Mouse (Mus musculus) CH12.LX (cell line): ENCODE measurements around the gene Slc17a6. TPM values are rescaled to one million over a fixed set of nuclear protein-coding genes. Genes with fewer than 3 reads are reported as not detected.

Source experiments
- DNase-seq: peaks from one replicate; pipeline ENCODE4 v3.0.0-alpha.2; 2013; ENCODE audit errors: extremely low read depth
- H3K27ac ChIP-seq: 2 replicates; pipeline ENCODE4 v1.5.1; 2012; ENCODE audit warnings: low read depth, mild to moderate bottlenecking, control low read depth, moderate library complexity; ENCODE audit not compliant: insufficient read depth
- H3K27me3 ChIP-seq: replicated peaks from 2 replicates; pipeline ENCODE3; 2012; ENCODE audit warnings: inconsistent platforms
- H3K36me3 ChIP-seq, 2 experiments: replicated peaks in 1 of 2; 2 replicates each; pipeline versions ENCODE3 to v1.6.1; 2012; ENCODE audit warnings: inconsistent platforms in 1 of 2, low read length in 1 of 2, mild to moderate bottlenecking in 1 of 2, mixed read lengths in 1 of 2, moderate library complexity in 1 of 2; ENCODE audit not compliant: control insufficient read depth in 1 of 2, insufficient read depth in 1 of 2
- H3K4me1 ChIP-seq, 2 experiments: 2 replicates each; pipeline ENCODE4 v1.6.1; 2012; ENCODE audit warnings: inconsistent platforms in 1 of 2, moderate library complexity in 1 of 2; ENCODE audit not compliant: insufficient read depth in 2 of 2, control insufficient read depth in 1 of 2
- H3K4me2 ChIP-seq: 2 replicates; pipeline ENCODE4 v1.6.1; 2012; ENCODE audit warnings: low read depth, mild to moderate bottlenecking, control low read depth; ENCODE audit not compliant: poor library complexity, insufficient read depth, severe bottlenecking
- H3K4me3 ChIP-seq, 3 experiments: fragments of 150-350 bp in 1 of 3; sonication (generic) in 1 of 3; replicated peaks in 1 of 3; 2 replicates each; pipeline versions ENCODE3 to v1.5.1; 2011 to 2012; ENCODE audit warnings: low read depth in 2 of 3, low read length in 2 of 3, mild to moderate bottlenecking in 2 of 3, moderate library complexity in 2 of 3, control low read depth in 1 of 3, improper control_type of control experiment in 1 of 3, inconsistent platforms in 1 of 3, mixed read lengths in 1 of 3; ENCODE audit not compliant: poor library complexity in 1 of 3
- H3K79me2 ChIP-seq: replicated peaks from 2 replicates; pipeline ENCODE4 v1.6.1; 2012; ENCODE audit warnings: mild to moderate bottlenecking, moderate library complexity; ENCODE audit not compliant: control insufficient read depth, poor library complexity, insufficient read depth, severe bottlenecking; ENCODE audit errors: extremely low read depth
- H3K9ac ChIP-seq: 2 replicates; pipeline ENCODE4 v1.6.1; 2012; ENCODE audit warnings: low read depth, mild to moderate bottlenecking, control low read depth, moderate library complexity; ENCODE audit not compliant: insufficient read depth
- H3K9me3 ChIP-seq: replicated peaks from 2 replicates; pipeline ENCODE3; 2012; ENCODE audit warnings: low read length, inconsistent platforms, mixed read lengths
- CHD1 ChIP-seq: IDR thresholded peaks from 2 replicates; pipeline ENCODE4 v1.6.1; 2012; ENCODE audit warnings: low read depth, low read length, improper control_type of control experiment, inconsistent platforms
- CHD2 ChIP-seq: IDR thresholded peaks from 2 replicates; pipeline ENCODE4 v1.6.1; 2011; ENCODE audit warnings: low read length, improper control_type of control experiment
- CTCF ChIP-seq, 2 experiments: IDR thresholded peaks in 1 of 2; conservative IDR thresholded peaks in 1 of 2; 2 replicates each; pipeline ENCODE4 v1.5.1; 2011 to 2012; ENCODE audit warnings: low read depth in 2 of 2, low read length in 2 of 2, improper control_type of control experiment in 1 of 2, inconsistent platforms in 1 of 2, mild to moderate bottlenecking in 1 of 2, moderate library complexity in 1 of 2
- E2F4 ChIP-seq: IDR thresholded peaks from 2 replicates; pipeline ENCODE4 v1.6.1; 2011; ENCODE audit warnings: low read depth, low read length, improper control_type of control experiment; ENCODE audit not compliant: insufficient replicate concordance
- EP300 ChIP-seq: IDR thresholded peaks from 2 replicates; pipeline ENCODE4 v1.6.1; 2011; ENCODE audit warnings: low read length, improper control_type of control experiment
- ETS1 ChIP-seq: conservative IDR thresholded peaks from 2 replicates; pipeline ENCODE4 v1.6.1; 2012; ENCODE audit warnings: low read depth, mild to moderate bottlenecking, inconsistent platforms, low read length, improper control_type of control experiment, moderate library complexity
- GABPA ChIP-seq: IDR thresholded peaks from 2 replicates; pipeline ENCODE4 v1.6.1; 2012; ENCODE audit warnings: low read depth, low read length, improper control_type of control experiment, inconsistent platforms; ENCODE audit not compliant: insufficient replicate concordance
- HCFC1 ChIP-seq: IDR thresholded peaks from 2 replicates; pipeline ENCODE4 v1.6.1; 2012; ENCODE audit warnings: low read depth, mild to moderate bottlenecking, inconsistent platforms, low read length, improper control_type of control experiment
- JUN ChIP-seq: IDR thresholded peaks from 2 replicates; pipeline ENCODE4 v1.6.1; 2011; ENCODE audit warnings: low read depth, mild to moderate bottlenecking, low read length, improper control_type of control experiment, moderate library complexity; ENCODE audit not compliant: insufficient read depth
- KAT2A ChIP-seq: IDR thresholded peaks from 2 replicates; pipeline ENCODE4 v1.6.1; 2012; ENCODE audit warnings: low read length, improper control_type of control experiment, inconsistent platforms; ENCODE audit not compliant: insufficient replicate concordance
- MAZ ChIP-seq: IDR thresholded peaks from 2 replicates; pipeline ENCODE4 v1.6.1; 2012; ENCODE audit warnings: low read depth, mild to moderate bottlenecking, inconsistent platforms, low read length, improper control_type of control experiment, moderate library complexity
- MEF2A ChIP-seq: IDR thresholded peaks from 2 replicates; pipeline ENCODE4 v1.6.1; 2014; ENCODE audit warnings: low read depth, mild to moderate bottlenecking, inconsistent platforms, low read length, improper control_type of control experiment, borderline replicate concordance
- MYC ChIP-seq: IDR thresholded peaks from 2 replicates; pipeline ENCODE4 v1.6.1; 2011; ENCODE audit warnings: low read depth, mild to moderate bottlenecking, improper control_type of control experiment, low read length
- NELFE ChIP-seq: IDR thresholded peaks from 2 replicates; pipeline ENCODE4 v1.6.1; 2011; ENCODE audit warnings: low read depth, low read length, improper control_type of control experiment
- PAX5 ChIP-seq: IDR thresholded peaks from 2 replicates; pipeline ENCODE4 v1.6.1; 2012; ENCODE audit warnings: low read length, inconsistent platforms, mixed read lengths
- POLR2A ChIP-seq: IDR thresholded peaks from 2 replicates; pipeline ENCODE4 v1.6.1; 2011; ENCODE audit warnings: low read depth, mild to moderate bottlenecking, improper control_type of control experiment, low read length
- POLR2AphosphoS2 ChIP-seq: IDR thresholded peaks from 2 replicates; pipeline ENCODE4 v1.6.1; 2011; ENCODE audit warnings: low read depth, low read length, improper control_type of control experiment
- RCOR1 ChIP-seq: conservative IDR thresholded peaks from 2 replicates; pipeline ENCODE4 v1.6.1; 2012; ENCODE audit warnings: low read depth, mild to moderate bottlenecking, inconsistent platforms, low read length, improper control_type of control experiment
- SIN3A ChIP-seq: IDR thresholded peaks from 2 replicates; pipeline ENCODE4 v1.6.1; 2012; ENCODE audit warnings: low read length, improper control_type of control experiment, inconsistent platforms
- TCF12 ChIP-seq: IDR thresholded peaks from 2 replicates; pipeline ENCODE4 v1.6.1; 2014; ENCODE audit warnings: low read depth, mild to moderate bottlenecking, inconsistent platforms, low read length, improper control_type of control experiment
- UBTF ChIP-seq: IDR thresholded peaks from 2 replicates; pipeline ENCODE4 v1.6.1; 2012; ENCODE audit warnings: low read depth, mild to moderate bottlenecking, inconsistent platforms, low read length, improper control_type of control experiment, moderate library complexity
- USF2 ChIP-seq: conservative IDR thresholded peaks from 2 replicates; pipeline ENCODE4 v1.6.1; 2011; ENCODE audit warnings: low read depth, low read length, improper control_type of control experiment
- ZC3H11A ChIP-seq: IDR thresholded peaks from 2 replicates; pipeline ENCODE4 v1.6.1; 2012; ENCODE audit warnings: low read depth, mild to moderate bottlenecking, inconsistent platforms, low read length, improper control_type of control experiment
- ZKSCAN1 ChIP-seq: IDR thresholded peaks from 2 replicates; pipeline ENCODE4 v1.6.1; 2012; ENCODE audit warnings: low read depth, inconsistent platforms, low read length, improper control_type of control experiment, borderline replicate concordance
- ZMIZ1 ChIP-seq: IDR thresholded peaks from 2 replicates; pipeline ENCODE4 v1.6.1; 2012; ENCODE audit warnings: low read depth, mild to moderate bottlenecking, inconsistent platforms, low read length, improper control_type of control experiment
- dilution Hi-C: fragments of 300-500 bp; cut with MboI; formaldehyde crosslinking; loops from 2 replicates; pipeline ENCODE4 v1.14.3; 2020; ENCODE audit warnings: low sequenced_read_pairs; ENCODE audit not compliant: extremely low pct_unique_long_range_greater_than_20kb, extremely low pct_ligation_motif_present
- in situ Hi-C: fragments of 300-500 bp; cut with MboI; formaldehyde crosslinking; loops from 3 replicates; pipeline ENCODE4 v1.14.3; 2019; ENCODE audit warnings: low sequenced_read_pairs, low pct_ligation_motif_present, low pct_unique_long_range_greater_than_20kb, mixed read lengths
- polyA plus RNA-seq: library from polyadenylated mRNA; unstranded; fragments of >175 nt; gene quantifications from 2 replicates; pipeline ENCODE4 v1.2.1, GENCODE M21; 2012; ENCODE audit warnings: low read depth; ENCODE audit not compliant: insufficient read length
- total RNA-seq, 2 experiments: library from RNA; depleted of rRNA; stranded (reverse); fragments of 300-350 nt in 1 of 2; fragments of >200 nt in 1 of 2; gene quantifications; 2 replicates each; pipeline ENCODE4 v1.2.3; 2012 to 2014

Gene Slc17a6
- total and polyA plus RNA-seq, 3 experiments = not detected

DNA sequence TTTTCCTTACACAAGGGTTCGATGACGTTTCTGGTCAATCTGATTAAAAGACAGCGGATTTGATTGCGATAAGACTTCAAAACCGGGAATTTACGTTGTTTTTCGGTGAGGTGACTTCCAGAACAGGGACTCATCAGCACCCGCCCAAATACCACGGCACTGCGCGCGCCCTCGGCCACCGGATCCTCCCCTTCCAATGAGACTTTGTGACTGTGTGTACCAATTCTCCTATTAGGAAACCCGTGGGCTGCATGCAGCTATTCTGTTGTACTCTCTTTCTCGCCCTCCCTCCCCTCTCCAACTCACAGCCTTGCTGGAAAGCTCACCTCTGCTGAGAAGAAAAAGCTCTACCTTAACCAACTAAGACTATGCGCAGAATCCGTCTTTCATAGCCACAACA lies 390 bp downstream of the Slc17a6 start:
- H3K79me2 ChIP-seq = no peaks in the 10 kb centered on the region
- no peak for TF ChIP-seq MAZ
- TF ChIP-seq ZKSCAN1 = no peak
- no peak for TF ChIP-seq UBTF
- no peak for TF ChIP-seq JUN
- TF ChIP-seq KAT2A = no peak
- no peak for TF ChIP-seq ZMIZ1
- no peak for TF ChIP-seq MEF2A
- no peak for TF ChIP-seq CHD1
- no peak for TF ChIP-seq NELFE
- no peak for TF ChIP-seq E2F4
- no peak for TF ChIP-seq CHD2
- no peak for TF ChIP-seq POLR2AphosphoS2
- TF ChIP-seq SIN3A = no peak
- TF ChIP-seq PAX5 = no peak
- TF ChIP-seq CTCF (conservative IDR thresholded peaks at IDR 0.05 in 1 of 2, IDR thresholded peaks at IDR 0.05 in 1 of 2; ENCODE audit: low read depth in 2 of 2, low read length in 2 of 2) = no peak
- TF ChIP-seq ZC3H11A = no peak
- TF ChIP-seq, all 38 proteins: peak for 0
- DNase-seq = no peak
- dilution Hi-C loops = no loop called here
- Histone ChIP-seq H3K9ac (no peak overlapping the region), H3K9me3 (peaks cover 29% of the 10 kb centered on the region), H3K27ac (no peak overlapping the region), H3K27me3 (no peaks in the 10 kb centered on the region), H3K4me2 (no peak overlapping the region), H3K4me3 (no peak overlapping the region), H3K36me3 (no peaks in the 10 kb centered on the region), H3K4me1 (no peaks in the 10 kb centered on the region)
- in situ Hi-C loops = no loop called here

DNA sequence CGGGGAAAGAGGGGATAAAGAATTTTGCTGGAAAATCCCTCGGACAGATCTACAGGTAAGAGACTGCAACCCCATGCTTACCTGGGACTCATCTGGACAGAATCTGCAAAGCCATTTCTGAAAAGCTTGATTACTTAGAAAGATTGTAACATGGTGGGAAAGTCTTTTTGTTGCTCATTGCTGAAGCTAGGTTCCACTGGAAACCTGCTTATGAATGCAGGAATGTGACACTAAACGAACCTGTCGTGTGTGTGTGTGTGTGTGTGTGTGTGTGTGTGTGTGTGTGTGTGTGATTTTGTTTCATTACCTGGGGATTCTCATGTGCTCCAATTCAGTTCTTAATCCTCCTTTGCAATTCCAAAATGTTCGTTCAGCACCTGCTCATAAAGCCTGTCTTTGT lies 860 bp downstream of the Slc17a6 start:
- H3K4me2 ChIP-seq = no peak overlapping the region
- H3K4me1 ChIP-seq = no peaks in the 10 kb centered on the region

More for the DNA sequence above, 860 bp downstream of the Slc17a6 start:
- Histone ChIP-seq H3K27ac (no peak overlapping the region), H3K36me3 (no peaks in the 10 kb centered on the region), H3K4me3 (no peak overlapping the region), H3K27me3 (no peaks in the 10 kb centered on the region), H3K9ac (no peak overlapping the region), H3K9me3 (peaks cover 31% of the 10 kb centered on the region), H3K79me2 (no peaks in the 10 kb centered on the region)
- dilution Hi-C loops (no loop called here), in situ Hi-C loops (no loop called here)
- DNase-seq = no peak
- TF ChIP-seq JUN (no peak), SIN3A (no peak), EP300 (no peak), HCFC1 (no peak), ETS1 (no peak), RCOR1 (no peak), GABPA (no peak), MYC (no peak), POLR2A (no peak), CTCF (conservative IDR thresholded peaks at IDR 0.05 in 1 of 2, IDR thresholded peaks at IDR 0.05 in 1 of 2; ENCODE audit: low read depth in 2 of 2, low read length in 2 of 2) (no peak), ZKSCAN1 (no peak), NELFE (no peak), TCF12 (no peak), USF2 (no peak), PAX5 (no peak)
